Mouse (Mus musculus): Measurements from ENCODE around the gene Ptp4a2.
"Not testable (repeated sequence)": the region's sequence is repeated elsewhere in the genome, so short reads cannot be mapped to it uniquely, and the experiment has no call there.

Ptp4a2 gene

DNA sequence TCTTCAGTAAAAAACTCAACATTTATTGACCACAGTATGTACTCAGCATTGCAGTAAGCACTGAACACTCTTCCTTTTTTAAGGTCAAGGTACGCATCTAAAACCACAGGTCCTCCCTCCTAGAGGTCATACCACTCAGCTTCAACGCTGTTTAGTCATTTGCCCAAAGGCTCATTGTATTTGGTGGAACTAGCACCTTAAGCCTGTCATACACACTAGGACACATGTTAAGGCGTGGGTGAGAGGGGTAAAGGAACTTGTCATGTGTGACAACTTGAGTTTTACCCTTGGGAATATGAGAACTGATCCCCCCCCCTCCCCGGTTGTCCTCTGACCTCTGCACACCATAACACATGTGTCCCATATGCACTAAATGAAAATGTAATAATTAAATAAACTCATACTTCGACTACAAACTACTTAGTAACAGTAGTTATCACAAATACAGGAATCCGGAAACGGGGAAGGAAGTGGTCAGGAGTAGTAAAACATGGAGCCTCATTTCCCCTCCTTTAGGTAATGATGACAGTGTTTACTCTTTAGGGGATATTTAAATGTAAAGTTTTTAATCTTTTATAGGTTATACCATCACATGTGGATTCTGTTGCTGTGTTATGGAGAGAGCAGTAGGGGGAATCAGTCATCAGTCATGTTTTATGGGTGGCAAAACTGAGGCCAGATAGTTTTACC lies 29.0 kb downstream of the Ptp4a2 start:
- CTCF ChIA-PET = interaction anchor here (0.6 to 1.6 kb wide), 6 partner anchors 29 to 143 kb away, joined by 3 to 18 read pairs (median 7); partner anchors contain the start of genes Ptp4a2 and Spocd1

DNA sequence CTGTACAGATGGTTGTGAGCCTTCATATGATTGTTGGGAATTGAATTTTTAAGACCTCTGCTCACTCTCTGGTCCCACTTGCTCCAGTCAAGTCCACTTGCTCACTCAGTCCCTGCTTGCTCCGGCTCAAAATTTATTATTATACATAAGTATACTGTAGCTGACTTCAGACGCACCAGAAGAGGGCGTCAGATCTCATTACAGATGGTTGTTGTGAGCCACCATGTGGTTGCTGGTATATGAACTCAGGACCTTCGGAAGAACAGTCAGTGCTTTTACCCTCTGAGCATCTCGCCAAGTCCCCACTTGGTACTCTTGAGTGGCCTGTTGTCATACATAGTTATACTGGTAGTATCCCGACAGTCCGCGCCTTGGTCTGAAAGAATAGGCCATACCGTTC lies 35.8 kb downstream of the Ptp4a2 start:
- CTCF ChIA-PET = no interaction called here

GRCm38 (mm10) chr4:129850491-129850890 lies 39.5 kb downstream of the Ptp4a2 start:
- CTCF ChIA-PET = interaction anchor here (0.6 to 0.9 kb wide), 4 partner anchors 9 to 116 kb away, joined by 3 to 4 read pairs (median 3); no protein-coding TSS in a partner anchor

DNA sequence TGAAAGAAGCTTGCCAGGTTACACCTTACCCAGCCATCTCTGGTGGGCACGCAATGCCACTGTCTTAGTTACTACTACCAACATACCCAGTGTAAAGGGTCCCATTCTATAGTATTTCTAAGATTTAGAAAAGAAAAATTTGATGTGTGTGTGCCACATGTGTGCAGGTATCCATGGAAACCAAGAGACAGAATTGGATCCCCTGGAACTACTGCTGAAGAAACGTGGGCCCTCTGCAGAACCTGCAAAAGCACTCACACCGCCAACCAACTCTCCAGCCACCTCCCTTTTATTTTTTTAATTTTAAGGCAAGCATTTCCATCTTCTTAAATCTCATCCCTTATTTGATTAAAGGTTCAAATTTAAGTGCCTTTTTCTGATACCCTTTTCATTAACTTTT lies 40.8 kb downstream of the Ptp4a2 start:
- CTCF ChIA-PET = no interaction called here

- CTCF ChIA-PET = interaction anchor here (0.6 to 1.3 kb wide), 6 partner anchors 31 to 205 kb away, joined by 3 to 16 read pairs (median 4); partner anchors contain the start of gene Spocd1
Measured at GRCm38 (mm10) chr4:129853053-129853452, 42.0 kb downstream of the Ptp4a2 start.

- CTCF ChIA-PET = interaction anchor here (1.0 to 1.3 kb wide), 3 partner anchors 31 to 95 kb away, joined by 4 to 7 read pairs (median 4); partner anchors contain the start of gene Spocd1
Measured at GRCm38 (mm10) chr4:129853996-129854395, 43.0 kb downstream of the Ptp4a2 start.

DNA sequence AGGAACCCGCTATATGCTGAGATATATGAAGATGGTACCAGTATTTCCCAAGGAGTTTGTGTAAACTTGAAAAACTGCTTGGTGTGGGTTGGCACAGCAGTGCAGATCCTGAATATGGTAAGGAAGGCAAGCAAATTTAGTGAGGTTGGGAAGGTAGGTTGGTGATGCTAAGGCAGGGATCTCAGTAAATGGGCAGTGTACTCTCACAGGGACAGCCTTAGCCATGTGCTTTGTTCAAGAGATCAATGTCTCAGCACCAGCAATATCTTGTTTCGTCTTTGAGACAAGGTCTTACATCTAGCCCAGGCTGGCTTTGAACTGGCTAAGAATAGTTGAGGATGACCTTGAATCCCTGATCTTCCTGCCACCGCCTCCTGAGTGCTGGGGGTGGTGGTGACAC lies 43.6 kb downstream of the Ptp4a2 start:
- CTCF ChIA-PET = no interaction called here

GRCm38 (mm10) chr4:129855051-129855970 lies 44.3 kb downstream of the Ptp4a2 start:
- CTCF ChIA-PET = no interaction called here

DNA sequence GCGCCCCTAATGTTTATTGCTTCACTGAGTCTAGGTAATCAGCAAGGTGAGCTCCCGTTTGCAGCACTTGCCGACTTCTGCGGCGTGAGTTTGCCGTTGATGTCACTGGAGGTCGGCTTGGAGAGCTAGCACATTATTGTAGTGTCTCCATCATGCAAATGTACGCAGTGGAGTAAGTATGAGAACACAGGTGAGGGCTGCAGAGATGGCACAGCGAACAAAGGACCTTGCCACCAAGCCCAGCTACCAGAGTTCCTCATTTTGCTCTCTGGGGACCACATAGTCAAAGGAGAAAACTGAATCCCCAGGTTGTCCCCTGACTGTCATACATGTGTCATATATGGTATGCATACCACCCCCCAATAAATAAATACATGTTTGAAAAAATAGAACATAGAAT lies 49.4 kb downstream of the Ptp4a2 start:
- CTCF ChIA-PET = interaction anchor here (1.2 to 1.3 kb wide), 2 partner anchors 10 to 49 kb away, joined by 3 read pairs; partner anchors contain the start of gene Ptp4a2

DNA sequence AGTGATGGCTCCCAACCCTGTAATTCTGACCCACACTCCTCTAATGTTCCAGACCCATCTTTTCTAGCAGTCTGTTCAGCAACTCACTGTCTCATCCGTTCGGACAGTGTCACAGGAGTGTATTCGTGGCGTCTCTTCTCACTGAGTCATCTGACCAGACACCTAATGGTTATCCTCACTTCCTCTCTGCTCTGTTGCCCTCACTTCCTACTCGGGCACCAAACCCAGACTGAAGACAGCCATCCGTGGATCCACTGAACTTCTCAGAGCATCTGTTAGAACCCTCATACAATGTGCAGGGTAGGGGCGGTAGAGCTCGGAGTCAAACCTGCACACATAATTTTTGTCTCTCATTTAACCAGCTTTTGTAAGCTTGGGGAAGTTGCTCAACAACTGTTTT lies 50.4 kb downstream of the Ptp4a2 start:
- CTCF ChIA-PET = interaction anchor here (1.1 kb wide), 1 partner anchor 63 kb away, joined by 3 read pairs; no protein-coding TSS in a partner anchor

- CTCF ChIA-PET = no interaction called here
Measured at GRCm38 (mm10) chr4:129862357-129862756, 51.3 kb downstream of the Ptp4a2 start.

GRCm38 (mm10) chr4:129866171-129866570 lies 55.2 kb downstream of the Ptp4a2 start:
- CTCF ChIA-PET = not testable (repeated sequence)

GRCm38 (mm10) chr4:129868211-129868610 lies 57.2 kb downstream of the Ptp4a2 start:
- CTCF ChIA-PET = interaction anchor here (0.5 kb wide), 1 partner anchor 14 kb away, joined by 3 read pairs; no protein-coding TSS in a partner anchor

DNA sequence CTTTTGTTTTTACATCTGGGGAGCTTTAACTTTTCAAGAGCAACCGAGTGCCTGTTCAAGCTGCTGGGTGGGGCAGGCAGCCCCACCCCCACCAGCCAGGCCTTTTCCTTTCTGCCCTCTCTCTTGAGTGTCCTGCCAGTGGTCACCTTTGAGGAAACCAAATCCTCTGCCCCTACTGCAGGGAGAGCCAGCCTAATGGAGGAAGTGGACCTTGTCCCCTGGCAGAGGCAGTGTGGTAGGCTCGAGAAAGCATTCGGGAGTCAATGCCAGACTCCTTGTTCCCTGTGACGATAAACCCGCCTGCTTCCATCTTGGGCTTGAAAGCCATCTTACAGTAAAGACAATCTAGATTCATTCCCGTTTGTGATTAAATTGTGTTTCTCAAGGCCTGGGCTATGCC lies 59.5 kb downstream of the Ptp4a2 start:
- CTCF ChIA-PET = no interaction called here

- CTCF ChIA-PET = no interaction called here
Measured at GRCm38 (mm10) chr4:129872376-129872922, 61.4 kb downstream of the Ptp4a2 start.

DNA sequence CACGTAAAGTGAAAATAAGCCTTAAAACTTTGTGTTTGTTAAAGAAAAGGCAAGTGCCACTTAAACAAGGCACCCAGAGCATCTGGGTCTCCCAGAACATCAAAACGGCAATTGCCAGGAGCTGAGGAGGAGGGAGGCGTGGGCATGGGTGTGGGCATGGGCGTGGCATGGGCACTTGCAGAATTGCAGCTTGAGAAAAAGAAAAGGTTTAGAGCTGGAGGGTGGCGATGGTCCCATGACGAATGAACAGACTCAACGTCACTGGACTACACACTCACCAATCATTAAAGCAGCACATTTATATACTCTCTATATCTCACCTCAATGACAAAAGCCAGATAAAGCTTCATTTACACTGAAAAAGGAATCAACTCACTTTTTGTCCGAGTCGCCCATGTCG lies 63.8 kb downstream of the Ptp4a2 start:
- CTCF ChIA-PET = interaction anchor here (0.6 kb wide), 1 partner anchor 29 kb away, joined by 3 read pairs; no protein-coding TSS in a partner anchor

- CTCF ChIA-PET = interaction anchor here (0.6 kb wide), 2 partner anchors 11 to 29 kb away, joined by 3 to 11 read pairs; no protein-coding TSS in a partner anchor
Measured at GRCm38 (mm10) chr4:129875406-129875805, 64.4 kb downstream of the Ptp4a2 start.

DNA sequence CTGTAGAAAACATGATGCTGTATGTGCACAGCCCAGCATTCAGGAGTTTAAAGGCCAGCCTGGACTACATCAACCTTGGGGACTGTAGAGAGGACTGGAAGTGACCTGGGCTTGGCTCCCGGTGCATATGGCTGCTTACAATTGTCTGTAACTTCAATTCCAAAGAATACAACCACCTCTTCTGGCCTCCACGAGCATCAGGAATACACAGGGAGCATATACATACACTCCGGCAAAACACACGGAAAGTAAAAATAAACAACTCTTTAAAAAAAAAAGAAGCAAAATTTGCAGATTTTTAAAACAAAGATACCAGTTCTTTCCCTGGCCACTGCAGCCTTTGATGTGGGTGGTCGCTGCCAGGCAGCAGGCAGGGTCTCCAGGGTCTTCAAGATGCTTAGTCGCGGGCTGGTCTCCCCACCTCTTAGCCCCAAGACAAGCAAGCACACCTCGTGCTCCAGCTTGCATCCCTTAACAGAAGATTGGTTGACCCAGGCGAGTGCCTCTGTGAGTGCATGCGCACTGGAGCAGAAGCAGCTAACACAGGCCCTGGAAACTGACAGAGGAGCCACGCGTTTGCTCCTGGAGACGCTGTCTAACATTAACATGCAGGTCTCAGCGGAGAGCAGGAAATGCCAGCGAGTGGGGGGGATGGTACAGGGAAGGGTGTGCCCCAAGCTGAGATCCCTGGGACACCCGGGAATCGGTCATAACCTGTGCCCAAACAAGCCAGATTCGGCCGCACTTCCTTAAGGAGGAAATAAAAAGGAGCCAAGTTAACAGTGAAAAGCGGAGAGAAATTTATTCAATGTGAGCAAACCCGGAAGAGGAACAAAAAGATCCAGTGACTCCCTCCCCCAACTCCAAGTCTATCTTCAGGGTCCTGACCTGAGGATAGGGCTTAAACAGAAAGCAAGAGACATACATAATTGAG lies 66.1 kb downstream of the Ptp4a2 start:
- CTCF ChIA-PET = no interaction called here

GRCm38 (mm10) chr4:129877967-129878655 lies 67.1 kb downstream of the Ptp4a2 start:
- CTCF ChIA-PET = interaction anchor here (0.6 to 0.8 kb wide), 2 partner anchors 35 to 318 kb away, joined by 3 to 5 read pairs; no protein-coding TSS in a partner anchor

GRCm38 (mm10) chr4:129878656-129879145 lies 67.7 kb downstream of the Ptp4a2 start:
- CTCF ChIA-PET = interaction anchor here (0.7 to 0.8 kb wide), 2 partner anchors 32 to 319 kb away, joined by 3 read pairs; no protein-coding TSS in a partner anchor
